Mouse (Mus musculus): ENCODE measurements around the gene Slc7a12. TPM values are rescaled to one million over a fixed set of nuclear protein-coding genes. Genes with fewer than 3 reads are reported as not detected.

The Slc7a12 gene
- not detected in 2 replicates for polyA plus RNA-seq (2015; fragmentation: Nextera tagmentation; extraction: Ambion mirVana)

DNA sequence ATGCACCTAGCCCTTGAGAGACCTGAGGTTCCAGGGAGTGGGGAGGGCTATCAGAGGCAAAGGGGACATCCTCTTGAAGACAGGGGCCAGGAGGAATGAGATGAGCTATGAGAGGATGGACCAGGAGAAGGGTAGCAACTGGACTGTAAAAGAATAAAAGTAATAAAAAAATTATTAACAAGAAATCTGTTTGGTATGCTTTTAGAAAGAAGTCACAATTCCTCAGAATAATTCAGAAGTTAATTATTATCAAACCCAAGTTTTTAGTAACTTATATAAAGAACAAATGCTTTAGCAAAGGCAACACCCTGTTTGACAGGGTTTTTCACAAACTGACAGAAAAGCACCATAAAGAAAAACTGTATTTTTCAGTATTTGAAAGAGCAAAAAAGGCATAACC, at the start of gene Slc7a12:
TSS of gene Slc7a12 (plus strand) at position 301 of the 400 bp plus-strand sequence.

Other genes starting within 250 kb of the Slc7a12 start
- gene 1810022K09Rik, start 130.6 kb downstream of the Slc7a12 start, polyA plus RNA-seq (2015; fragmentation: Nextera tagmentation; extraction: Ambion mirVana), result 333 and 372 TPM in 2 replicates
- gene Car13, start 161.0 kb downstream of the Slc7a12 start, polyA plus RNA-seq (2015; fragmentation: Nextera tagmentation; extraction: Ambion mirVana), result 2.7 and 3.9 TPM in 2 replicates